Mouse (Mus musculus) urinary bladder, adult 2 months (tissue): ENCODE results near the gene Abr. TPM values are rescaled to one million over a fixed set of nuclear protein-coding genes. Genes with fewer than 3 reads are reported as not detected.
A peak's percentile ranks its signal among the peaks of the same experiment; 100 is the strongest.

ENCODE experiments used
- DNase-seq: peaks from one replicate; pipeline ENCODE4 v3.0.0; 2022; ENCODE audit warnings: low spot score
- polyA plus RNA-seq: library from polyadenylated mRNA; depleted of rRNA; stranded (reverse); fragments of >200 nt; gene quantifications from 2 replicates; pipeline ENCODE4 v1.2.3, GENCODE M21; 2012

Gene Abr
- polyA plus RNA-seq, 1 experiment: 29.6 TPM

DNA sequence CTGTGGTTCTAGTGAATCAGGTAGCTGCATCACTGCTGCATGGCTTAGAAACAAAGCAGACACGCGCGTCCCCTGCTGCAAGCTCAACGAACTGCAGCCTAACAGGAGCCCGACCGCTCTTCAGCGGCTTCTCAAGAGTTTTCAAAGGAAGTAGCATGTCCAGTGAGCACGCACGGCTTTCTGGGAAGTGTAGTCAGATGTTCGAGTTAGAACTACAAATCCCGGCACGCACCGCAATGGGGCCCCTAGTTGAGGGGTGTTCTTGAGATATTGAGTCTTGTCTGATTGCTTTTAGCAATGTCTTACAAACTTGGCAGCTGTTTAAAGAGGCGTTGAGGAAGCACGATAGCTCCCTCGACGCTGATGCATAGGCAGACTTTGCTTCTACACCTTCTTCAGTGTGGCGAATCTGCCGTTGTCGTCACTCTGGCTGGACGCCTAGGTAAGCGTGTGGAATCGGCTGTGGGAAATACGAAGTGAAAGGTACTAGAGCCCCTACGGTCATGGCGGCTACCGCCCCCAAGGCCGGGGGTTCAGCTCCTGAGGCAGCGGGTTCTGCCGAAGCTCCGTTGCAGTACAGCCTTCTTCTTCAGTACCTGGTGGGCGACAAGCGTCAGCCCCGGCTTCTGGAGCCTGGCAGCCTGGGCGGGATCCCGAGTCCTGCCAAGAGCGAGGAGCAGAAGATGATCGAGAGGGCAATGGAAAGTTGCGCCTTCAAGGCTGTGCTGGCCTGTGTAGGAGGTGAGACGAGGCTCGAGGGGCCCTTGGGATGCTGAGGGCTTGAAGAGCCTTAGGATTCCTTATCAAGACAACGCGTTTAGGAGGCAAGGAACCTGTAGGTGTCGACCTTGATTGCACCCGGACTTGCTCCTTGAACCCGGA lies 215.2 kb downstream of the Abr start, which contains the start of gene Timm22:
Gene Timm22 (plus strand): TSS at position 251 of the 882 bp plus-strand sequence.
- peak; percentile 86 for DNase-seq

DNA sequence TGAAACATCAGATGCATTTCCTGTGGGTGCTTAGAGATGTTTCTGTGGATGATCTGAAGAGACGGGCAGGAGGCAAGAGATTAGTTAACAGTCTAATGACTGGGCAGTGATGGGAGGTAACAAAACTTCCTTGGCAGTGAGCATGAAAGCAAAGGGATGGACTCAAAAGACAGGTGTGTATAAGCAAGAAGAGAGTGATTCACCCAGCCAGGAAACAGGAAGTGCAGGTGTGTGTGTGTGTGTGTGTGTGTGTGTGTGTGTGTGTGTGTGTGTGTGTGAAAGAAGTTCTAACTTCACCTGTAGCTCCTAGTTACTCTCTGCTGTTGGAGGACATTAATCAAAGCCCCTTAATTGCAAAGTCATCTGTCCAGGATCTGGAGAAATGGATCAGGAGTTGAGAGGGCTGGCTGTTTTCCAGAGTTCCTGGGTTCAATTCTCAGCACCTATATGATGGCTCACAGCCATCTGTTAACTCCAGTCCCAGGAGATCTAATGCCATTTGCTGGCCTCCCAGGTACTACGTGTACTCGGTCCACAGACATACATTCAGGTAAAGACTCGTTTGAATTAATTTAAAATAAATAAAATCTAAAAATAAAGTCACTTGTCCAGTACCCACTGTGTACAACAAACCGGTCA lies 216.4 kb downstream of the Abr start:
- no peak for DNase-seq

DNA sequence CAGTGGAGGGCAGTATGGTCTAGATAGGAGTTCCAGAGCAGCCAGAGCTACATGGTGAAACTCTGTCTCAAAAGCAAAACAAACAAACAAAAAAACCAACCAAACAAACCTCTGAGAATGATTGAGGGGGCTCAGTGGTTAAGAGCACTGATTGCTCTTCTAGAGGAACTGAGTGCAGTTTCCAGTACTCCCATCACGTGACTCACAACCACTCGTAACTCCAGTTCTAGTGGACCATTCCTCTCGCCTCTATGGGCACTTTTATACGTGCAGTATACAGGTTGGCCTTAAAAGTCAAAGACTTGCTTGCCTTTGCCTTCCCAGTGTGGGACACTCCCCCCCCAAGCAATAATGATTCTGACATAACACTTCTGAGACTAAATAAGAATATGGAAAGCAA lies 217.0 kb downstream of the Abr start:
- no peak for DNase-seq

DNA sequence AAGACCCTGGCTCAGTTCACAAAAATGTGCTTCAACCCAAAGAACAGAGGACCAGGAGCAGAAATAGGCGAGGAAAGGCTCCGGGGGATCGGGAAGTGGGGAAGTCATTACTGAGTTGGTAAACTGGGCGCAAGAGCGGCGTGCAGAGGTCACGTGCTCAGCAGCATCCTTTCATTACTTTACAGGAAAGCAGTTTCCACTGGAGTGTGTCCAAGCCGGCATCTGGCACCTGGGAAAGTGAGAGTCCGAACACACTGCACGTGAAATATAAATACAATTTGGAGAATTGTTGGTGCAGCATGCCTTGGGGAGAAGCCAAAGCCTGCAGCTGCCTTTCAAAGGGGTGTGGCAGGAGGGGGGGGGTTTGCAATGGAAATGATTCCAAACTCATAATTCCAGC lies 220.7 kb downstream of the Abr start:
- no peak for DNase-seq

DNA sequence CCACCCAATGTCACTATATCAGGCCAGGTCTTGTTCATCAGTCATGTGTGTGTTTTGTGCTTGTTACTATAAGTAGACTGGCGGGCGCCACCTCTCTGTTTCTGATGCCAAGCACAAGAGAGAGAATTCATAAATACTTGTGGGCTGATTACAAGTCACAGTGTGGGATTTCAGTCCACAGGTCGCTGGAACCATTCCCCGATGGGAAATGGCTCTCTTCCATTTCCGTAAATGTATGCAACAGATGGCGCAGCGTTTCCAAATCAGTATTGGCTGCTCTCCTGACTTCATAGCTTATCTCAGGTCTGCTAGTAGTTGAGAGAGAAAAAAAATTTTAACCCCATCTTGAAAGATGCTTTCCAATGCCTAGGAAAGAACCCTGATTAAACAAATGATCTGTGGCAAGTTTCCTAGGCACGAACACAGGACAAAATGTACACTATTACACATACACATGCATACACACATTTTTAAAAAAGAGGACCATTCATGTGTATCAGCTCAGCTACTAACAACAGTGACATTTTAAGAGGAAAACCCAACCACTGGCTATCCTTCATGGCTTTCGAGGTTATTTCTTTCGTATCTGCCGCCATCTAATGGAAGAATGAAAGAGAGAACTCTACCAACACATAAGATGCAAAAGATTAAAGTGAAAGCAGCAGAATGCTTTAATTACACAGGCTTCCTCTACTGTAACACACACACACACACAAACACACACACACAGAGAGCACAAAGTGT lies 222.4 kb downstream of the Abr start:
- DNase-seq: no peak

DNA sequence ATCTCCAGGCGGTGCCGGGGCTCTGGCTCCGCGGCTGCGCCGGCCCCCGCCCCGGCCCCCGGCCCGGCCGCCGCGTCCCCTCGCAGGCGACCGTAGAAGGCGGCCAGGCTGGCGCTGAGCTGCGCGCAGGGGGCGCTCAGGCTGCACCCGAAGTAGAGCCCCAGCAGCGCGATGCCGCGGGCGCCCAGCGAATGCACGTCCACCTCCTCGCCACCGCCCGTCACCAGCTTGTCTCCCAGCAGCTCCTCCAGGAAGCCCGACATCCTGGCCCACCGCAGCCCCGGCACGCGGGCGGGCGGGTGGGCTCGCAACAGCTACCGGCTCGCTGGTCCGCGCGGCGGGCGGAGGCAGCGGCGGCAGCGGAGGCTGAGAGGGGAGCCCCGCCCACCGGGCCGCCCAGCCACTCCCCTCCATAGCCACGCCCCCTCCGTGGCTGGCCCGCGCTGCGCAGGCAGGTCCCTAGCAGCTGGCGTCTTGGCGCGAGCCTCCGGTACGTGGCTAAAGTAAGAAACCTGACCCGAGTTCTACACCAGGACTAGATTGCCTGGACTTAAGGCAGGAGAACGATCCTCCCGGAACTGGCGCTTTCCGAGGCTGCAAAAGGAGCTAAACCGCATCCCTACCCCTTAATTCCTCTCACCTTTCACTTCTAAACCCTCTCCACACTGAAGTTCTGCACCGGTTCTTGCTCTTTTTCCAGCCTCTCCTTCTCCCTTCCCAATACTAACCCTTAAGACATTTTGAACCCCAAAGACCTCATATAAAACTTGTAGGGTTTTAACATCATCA lies 223.1 kb downstream of the Abr start, which contains the start of gene Nxn:
Gene Nxn (minus strand): TSS at position 343 of the 789 bp plus-strand sequence.
- DNase-seq: peak; percentile 90

DNA sequence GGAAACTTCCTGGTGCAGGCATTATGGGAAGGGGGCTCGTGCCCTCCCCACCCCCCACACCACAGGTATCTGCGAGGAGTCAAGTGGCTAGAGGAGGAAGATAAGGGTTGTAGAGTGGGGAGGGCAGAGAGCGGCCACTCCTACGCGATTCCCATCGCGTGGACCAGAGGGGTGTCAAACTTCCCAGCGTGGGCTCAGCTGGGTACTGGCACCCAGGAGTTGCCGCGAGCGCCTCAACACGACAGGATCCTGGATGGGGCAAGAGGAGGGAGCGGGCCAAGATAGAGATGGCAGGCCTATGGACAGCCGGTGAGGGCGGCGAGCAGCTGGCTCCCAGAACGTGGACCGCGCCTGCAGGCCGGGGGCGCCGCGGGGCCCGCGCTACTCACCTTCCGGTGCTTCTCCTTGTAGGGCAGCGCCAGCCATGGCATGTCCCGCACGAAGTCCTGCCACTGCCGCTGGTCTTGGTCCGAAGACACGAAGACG lies 223.8 kb downstream of the Abr start:
- no peak for DNase-seq

DNA sequence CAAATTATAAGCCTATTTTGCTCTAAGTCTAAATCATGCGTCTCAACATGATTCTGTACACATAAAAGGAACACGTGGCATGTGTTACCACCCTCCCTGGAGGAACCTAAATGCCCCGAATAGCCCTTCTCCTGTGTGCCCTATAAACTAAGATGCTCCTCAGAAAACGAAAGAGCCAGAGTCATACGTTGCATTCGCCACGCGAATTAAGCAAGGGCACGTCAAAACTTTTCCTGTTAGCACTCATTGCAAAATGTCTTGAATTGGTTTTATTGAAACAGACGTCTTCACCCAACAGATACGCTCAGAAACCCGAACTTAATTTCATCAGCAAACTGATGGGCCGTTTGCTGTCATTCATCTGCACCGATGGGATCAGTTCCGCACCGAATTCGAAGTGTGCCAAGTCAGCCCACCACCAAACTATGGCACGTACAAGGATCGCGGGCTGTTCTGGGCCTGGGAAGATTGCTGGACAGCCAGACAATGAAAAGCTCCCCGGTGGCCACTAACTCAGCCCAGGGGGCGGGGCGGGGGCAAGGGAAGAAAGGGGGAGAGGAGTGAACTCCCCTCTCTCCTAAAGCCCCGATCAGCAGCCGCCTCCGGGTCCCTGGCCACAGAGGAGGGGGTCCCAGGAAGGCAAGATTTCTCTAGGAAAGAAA lies 224.3 kb downstream of the Abr start:
- DNase-seq: peak; percentile 49

DNA sequence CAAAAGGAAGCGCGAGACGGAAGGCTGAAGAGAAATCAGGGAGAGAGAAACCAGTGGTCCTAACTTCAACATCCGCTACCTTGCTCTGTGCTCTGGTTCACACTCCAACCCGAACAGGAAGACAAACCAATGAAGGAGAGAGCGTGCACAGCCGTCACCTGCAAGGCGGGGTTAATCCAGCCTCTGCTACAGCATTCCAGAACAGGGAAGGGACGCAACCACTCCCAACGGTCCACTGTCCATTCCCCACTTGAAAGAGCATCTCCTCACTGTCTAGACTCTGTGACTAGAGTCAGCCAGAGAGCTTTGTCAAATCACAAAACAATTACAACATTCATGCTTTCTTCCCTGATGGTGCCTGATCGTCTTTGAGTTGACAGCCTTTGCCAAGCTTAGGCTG lies 229.1 kb downstream of the Abr start:
- no peak for DNase-seq

DNA sequence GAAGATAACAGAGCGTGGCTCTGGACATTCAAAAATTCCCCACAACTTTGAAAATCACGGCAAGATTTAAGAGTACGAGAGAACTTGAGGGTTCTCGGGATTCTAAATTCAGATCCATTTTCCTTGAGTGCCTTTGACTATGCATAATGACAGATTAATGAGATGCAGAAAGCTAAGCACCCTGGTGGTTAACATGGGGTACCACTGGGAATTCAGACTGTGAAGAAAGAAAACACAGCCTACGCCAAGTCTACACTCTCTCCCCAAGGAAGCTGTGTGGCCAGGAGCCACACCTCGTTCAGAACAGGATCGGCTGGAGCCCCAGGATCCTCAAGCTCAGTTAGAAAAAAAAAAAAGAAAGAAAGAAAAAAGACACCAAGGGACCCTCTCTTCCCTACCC lies 229.6 kb downstream of the Abr start:
- DNase-seq: no peak

DNA sequence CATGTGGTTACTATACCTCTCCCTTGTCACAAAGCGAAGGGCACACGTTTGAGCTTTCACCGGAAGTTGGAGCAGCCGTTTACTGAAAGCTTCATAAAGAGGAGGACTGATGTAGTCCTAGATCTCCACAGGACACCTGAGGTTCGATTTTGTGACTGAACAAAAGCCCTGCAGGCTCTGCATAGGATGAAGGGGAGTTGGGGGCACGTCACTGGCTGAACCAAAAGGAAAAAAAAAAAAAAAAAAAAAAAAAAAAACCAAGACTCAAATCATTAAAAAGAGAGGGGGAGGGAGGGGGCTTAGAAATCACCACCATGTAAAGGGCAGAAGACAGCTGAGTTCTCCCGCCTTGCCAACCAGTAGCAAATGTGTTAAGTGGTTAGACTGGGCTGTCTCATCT lies 233.4 kb downstream of the Abr start:
- no peak for DNase-seq

DNA sequence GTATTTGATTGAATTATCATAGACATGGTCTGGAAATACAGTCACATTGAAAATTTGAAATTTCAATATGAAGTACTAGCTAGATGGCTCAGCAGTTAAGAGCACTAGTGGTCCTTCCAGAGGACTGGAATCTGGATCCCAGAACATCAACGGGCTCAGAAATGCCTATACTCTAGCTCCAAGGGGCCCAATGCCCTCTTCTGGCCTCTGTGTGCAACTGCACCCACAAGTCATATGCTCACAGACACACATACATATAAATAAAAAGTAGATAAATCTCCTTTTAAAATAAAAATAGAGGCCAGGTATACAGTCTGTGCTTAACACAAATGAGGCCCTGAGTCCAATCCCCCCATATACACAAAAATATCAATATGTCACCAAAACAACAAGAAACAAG lies 235.0 kb downstream of the Abr start:
- DNase-seq: no peak

DNA sequence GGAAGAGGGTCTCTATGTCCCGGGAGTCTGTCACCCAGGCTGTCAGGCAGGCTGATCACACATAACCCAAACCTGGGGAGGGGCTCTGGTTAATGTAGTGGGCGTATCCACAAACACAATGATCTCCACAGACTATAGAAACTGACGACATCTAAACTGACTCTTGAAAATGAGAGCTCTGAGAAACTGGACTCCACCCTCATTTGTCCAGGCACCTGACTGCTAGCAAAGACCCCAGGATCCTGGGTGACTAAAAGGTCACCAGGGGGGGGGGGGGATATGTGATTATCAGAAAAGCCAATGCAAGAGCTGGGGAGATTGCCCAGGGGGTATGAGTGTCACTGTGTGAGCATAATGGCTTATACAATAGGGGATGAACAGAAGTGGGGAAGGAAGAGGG lies 236.4 kb downstream of the Abr start:
- DNase-seq: no peak

DNA sequence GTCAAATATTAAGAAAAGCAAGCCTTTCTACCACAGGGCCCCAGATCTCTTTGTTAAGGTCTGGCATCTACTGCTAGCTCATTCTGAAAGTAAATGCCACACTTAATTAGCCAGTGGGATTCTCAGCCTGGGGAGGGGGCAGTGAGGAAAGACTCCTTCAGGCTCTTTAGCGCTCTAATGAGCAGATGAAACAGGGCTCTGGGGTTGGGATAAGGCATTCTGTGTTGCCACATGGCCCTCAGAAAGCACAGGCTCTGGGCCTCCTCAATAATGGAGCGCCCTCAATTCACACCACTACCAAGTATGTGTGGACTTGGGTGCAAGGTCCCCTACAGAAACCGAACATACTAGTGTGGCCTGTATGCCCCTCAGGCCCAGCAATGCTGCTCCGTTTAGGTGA lies 237.1 kb downstream of the Abr start:
- no peak for DNase-seq

DNA sequence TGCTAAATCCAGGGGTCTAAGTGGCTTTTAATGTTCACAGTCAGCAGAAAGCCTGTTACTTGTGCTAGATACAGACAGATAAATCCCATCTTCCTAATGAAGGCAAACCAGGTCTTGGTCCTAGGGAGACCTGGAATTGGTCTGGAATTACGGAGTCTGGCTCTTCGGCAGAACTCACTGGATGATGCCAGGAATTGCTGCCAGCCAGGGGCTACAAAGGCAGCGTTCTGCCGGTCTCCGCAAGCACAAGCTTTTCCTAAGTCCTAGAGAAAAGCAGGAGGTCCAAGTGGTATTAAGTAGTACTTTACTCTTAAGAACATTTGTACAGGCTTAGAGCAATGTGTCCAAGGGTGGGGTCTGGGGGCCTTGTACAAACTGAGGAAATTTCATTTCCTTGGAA lies 237.8 kb downstream of the Abr start:
- no peak for DNase-seq

DNA sequence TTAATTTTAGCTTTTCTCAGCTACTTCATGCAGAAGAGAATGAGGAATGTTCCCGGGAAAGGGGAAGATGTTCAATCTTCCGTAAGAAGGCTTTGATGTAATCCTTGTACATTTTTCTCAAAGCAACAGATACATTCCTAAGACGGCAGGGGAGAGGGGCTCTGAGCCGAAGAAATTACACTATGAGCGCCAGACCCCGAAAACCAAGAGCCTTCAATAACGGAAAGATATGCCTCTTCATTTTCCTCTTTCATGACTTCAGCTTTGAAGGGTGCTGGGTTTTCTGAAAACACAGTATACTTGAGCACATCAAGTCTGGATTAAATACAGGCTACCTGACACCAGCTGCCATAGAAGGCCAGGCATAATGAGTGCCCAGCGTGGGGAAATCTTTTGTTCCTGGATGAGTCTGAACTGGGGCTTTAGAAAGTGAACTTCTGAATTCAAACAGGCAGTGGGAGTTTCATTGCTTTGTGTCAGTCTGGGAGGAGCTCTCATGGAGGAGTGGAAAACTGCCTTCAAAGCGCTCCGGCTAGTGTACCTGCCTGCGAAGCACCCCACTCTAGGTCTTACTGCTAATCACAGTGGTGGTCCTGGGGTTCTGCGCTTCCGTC lies 239.3 kb downstream of the Abr start:
- no peak for DNase-seq

DNA sequence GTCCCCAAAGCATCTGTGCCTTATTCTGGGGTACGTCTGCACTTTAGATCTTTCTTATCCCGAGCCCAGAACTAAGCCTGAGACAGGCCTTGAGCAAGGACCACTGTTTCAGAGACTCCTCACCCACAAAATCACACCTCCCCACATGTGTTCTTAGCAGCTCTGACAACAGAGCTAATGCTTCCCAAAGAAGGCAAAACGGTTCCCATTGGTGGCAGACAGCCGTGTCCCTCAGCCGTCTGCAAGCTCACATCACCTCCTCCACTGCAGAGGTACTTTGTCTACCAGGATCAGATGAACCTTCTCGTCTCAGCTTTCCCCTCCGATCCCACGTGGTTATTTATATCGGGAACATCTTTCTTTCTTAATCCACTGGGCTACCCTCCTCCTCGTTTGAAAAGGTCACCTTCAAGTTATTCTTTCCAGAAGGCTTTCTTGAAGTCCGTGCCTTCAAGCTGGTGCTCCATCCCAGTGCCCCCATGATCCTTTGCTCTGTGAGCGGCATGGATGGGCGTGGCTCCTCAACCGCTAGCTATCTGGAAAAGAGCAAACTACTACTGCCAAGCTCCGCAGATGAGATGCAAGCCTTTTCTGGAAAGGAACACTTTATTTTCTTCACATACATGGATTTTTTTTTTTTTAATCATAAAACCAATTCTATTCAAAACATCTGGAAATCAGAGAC lies 240.8 kb downstream of the Abr start:
- no peak for DNase-seq

DNA sequence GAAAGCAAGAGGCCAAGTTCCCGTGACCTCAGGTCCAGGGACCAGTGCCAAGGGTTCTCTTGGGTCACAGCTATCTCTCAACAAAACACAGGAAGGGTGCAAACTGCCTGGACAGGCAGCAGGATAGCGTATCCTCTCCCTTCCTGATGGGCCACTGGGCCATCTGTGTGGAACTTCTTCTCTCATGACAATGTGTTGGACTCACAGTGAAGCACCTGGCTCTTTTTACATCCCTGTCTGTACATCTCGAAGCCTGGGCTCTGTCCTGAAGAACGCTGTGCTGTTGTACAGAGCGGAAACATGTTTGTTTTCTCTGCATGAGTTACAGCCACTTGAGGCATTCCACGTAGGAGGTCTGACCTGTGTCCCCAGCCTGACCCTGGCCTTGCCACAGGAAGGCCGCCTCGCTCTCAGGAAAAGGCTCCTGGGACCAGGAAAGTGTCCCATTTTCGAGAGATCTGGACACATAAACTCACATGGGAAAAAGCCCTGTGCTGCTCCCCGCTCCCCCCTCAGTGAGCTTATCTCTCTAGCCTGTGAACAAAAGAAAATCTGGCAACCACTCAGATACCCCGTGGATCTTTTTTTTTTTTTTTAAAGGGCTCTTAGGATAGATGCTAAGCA lies 242.1 kb downstream of the Abr start:
- DNase-seq: no peak

DNA sequence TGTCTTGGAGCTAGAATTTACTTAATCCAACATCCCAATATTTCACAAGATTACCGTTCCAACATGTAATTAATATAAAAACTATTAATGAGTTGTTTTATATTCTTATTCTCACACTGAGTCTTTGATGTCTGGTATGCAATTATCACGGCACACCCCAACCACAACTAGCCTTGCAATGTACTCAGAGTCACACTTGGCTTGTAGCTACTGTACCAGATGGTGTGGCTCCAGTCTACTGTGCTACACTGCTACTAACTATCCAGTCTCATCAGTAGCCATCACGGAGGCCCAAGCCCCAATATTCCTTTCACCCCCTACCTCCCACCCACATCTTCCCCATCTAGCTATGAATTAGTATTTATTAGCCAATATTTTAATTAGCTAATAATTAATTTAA lies 245.7 kb downstream of the Abr start:
- no peak for DNase-seq
